ENCODE assay signal across 9 mouse cellular contexts in genomic region chr17:30624132-30624531, GRCm38 (mm10). TPM values are rescaled to one million over a fixed set of nuclear protein-coding genes. Genes with fewer than 3 reads are reported as not detected.
DNase-seq lines count a peak whose midpoint lies in the region; ATAC-seq and TF ChIP-seq lines count a peak whose summit lies in the region.
"Not testable (repeated sequence)": the region's sequence is repeated elsewhere in the genome, so short reads cannot be mapped to it uniquely, and the experiment has no call there.
"Had no signal": no experiment of that assay in that cellular context is flagged by ENCODE, and none has a peak within 500 bp of the region (broad histone marks: within the 10 kb centered on the region; RNA-seq: fewer than 3 reads in every experiment).

TSS of gene Dnah8 (plus strand) at chr17:30624354.

- not testable (repeated sequence) for H3K27me3 ChIP-seq in E14TG2a.4 (ENCODE audit: insufficient read depth, low read length); heart, embryonic 15.5 days; intestine, postnatal 0 days (replicated peaks; ENCODE audit: control insufficient read depth, insufficient read depth, low read length); liver, embryonic 16.5 days (ENCODE audit: control insufficient read depth, insufficient read depth, low read depth, low read length); spleen, adult 2 months (ENCODE audit: control insufficient read depth, insufficient read depth, low read length)

- WGBS in heart, embryonic 15.5 days = no CpG with 5 or more reads among the region's 20 CpGs
- no CpG with 5 or more reads among the region's 20 CpGs for WGBS in intestine, postnatal 0 days
- no CpG with 5 or more reads among the region's 20 CpGs for WGBS in liver, embryonic 16.5 days (ENCODE audit: insufficient replicate concordance)
- WGBS in spleen, adult 2 months = no CpG with 5 or more reads among the region's 20 CpGs

- not testable (repeated sequence) for DNase-seq in spleen, adult 2 months (ENCODE audit: low read depth in 1 of 2, low spot score in 2 of 2); thymus, postnatal 0 days (ENCODE audit: low spot score)

- peak within 1 kb of the TSS; percentile 39 for H3K4me3 ChIP-seq in E14TG2a.4 (replicated peaks; ENCODE audit: low read length)
- H3K4me3 ChIP-seq in heart, embryonic 15.5 days; intestine, postnatal 0 days (ENCODE audit: low read depth, low read length); liver, embryonic 16.5 days (ENCODE audit: low read depth, low read length); spleen, adult 2 months (ENCODE audit: extremely low read depth, insufficient read depth, insufficient read length): not testable (repeated sequence)

- H3K36me3 ChIP-seq in E14TG2a.4 (ENCODE audit: insufficient read depth, low read length) = peaks cover 30% of the 10 kb centered on the region
- H3K36me3 ChIP-seq in heart, embryonic 15.5 days; intestine, postnatal 0 days (ENCODE audit: control insufficient read depth, insufficient read depth); liver, embryonic 16.5 days (ENCODE audit: control insufficient read depth, insufficient read depth); spleen, adult 2 months (ENCODE audit: control insufficient read depth, insufficient read depth, low read length): not testable (repeated sequence)

- TF ChIP-seq POLR2A in spleen, adult 2 months (IDR thresholded peaks at IDR 0.05; ENCODE audit: low read depth, low read length) = not testable (repeated sequence)

- not testable (repeated sequence) for H3K4me2 ChIP-seq in heart, embryonic 15.5 days; intestine, postnatal 0 days (replicated peaks; ENCODE audit: low read depth); liver, embryonic 16.5 days (ENCODE audit: low read depth, low read length)

- TF ChIP-seq CTCF in E14TG2a.4 (conservative IDR thresholded peaks at IDR 0.05; ENCODE audit: low read length); intestine, postnatal 0 days (IDR thresholded peaks at IDR 0.05; ENCODE audit: low read depth); spleen, adult 2 months (IDR thresholded peaks at IDR 0.05; ENCODE audit: extremely low read depth, insufficient read depth, insufficient read length, insufficient replicate concordance): not testable (repeated sequence)

- peaks cover 36% of the 10 kb centered on the region for H3K4me1 ChIP-seq in E14TG2a.4 (replicated peaks; ENCODE audit: low read depth, low read length)
- not testable (repeated sequence) for H3K4me1 ChIP-seq in heart, embryonic 15.5 days (replicated peaks); intestine, postnatal 0 days (replicated peaks; ENCODE audit: control insufficient read depth, insufficient read depth, low read length); liver, embryonic 16.5 days (ENCODE audit: control insufficient read depth, low read depth, low read length); spleen, adult 2 months (ENCODE audit: control insufficient read depth, insufficient read depth, insufficient read length)

- H3K27ac ChIP-seq in heart, embryonic 15.5 days; intestine, postnatal 0 days (ENCODE audit: low read depth, low read length); liver, embryonic 16.5 days (ENCODE audit: low read length); spleen, adult 2 months (ENCODE audit: insufficient read depth, low read length): not testable (repeated sequence)

- peak; percentile 73 for ATAC-seq in activated CD4-positive, CD25-positive, alpha-beta regulatory T cell, adult 4 months
- 0 out of 2 replicates have a peak, but pooled peaks have one; percentile 27 for ATAC-seq in heart, embryonic 15.5 days (replicated peaks; ENCODE audit: insufficient number of reproducible peaks, insufficient read depth, low FRiP score, low read depth)
- ATAC-seq in intestine, postnatal 0 days = peak; percentile 38; the same call in 1 of the 2 replicates
- peak; percentile 32; the same call in 1 of the 2 replicates for ATAC-seq in liver, embryonic 16.5 days (ENCODE audit: low read depth)
- peak; percentile 85 for ATAC-seq in megakaryocyte progenitor cell, adult 5-6 weeks (replicated peaks; ENCODE audit: poor library complexity)

- H3K9ac ChIP-seq in heart, embryonic 15.5 days; intestine, postnatal 0 days (ENCODE audit: low read depth, low read length); liver, embryonic 16.5 days (ENCODE audit: low read depth, low read length): not testable (repeated sequence)

- peaks cover 15% of the 10 kb centered on the region for H3K9me3 ChIP-seq in E14TG2a.4 (ENCODE audit: low read length)
- H3K9me3 ChIP-seq in heart, embryonic 15.5 days (replicated peaks); intestine, postnatal 0 days (ENCODE audit: control insufficient read depth); liver, embryonic 16.5 days (replicated peaks; ENCODE audit: control insufficient read depth, low read length): not testable (repeated sequence)

RNA-seq across cellular contexts. Expression of gene Dnah8, which starts in this region (rescaled TPM):
- 10 to 100 TPM; 15.6 to 23.1 TPM for polyA plus RNA-seq in activated CD4-positive, CD25-positive, alpha-beta regulatory T cell, adult 4 months (2017; shearing (Covaris generic))
- polyA plus RNA-seq in heart, embryonic 15.5 days (2015; fragmentation: Nextera tagmentation; extraction: Ambion mirVana) = 1.3 and 1.8 TPM in 2 replicates
- polyA plus RNA-seq in intestine, postnatal 0 days (2015; fragmentation: Nextera tagmentation; extraction: Ambion mirVana) = 0.35 and 0.72 TPM in 2 replicates
- polyA plus RNA-seq in liver, embryonic 16.5 days (2015; fragmentation: Nextera tagmentation; extraction: Ambion mirVana) = 0.89 and 0.99 TPM in 2 replicates
- total RNA-seq in megakaryocyte progenitor cell, adult 5-6 weeks (2015) = 25.8 and 27.1 TPM in 2 replicates
- 19.6 and 34.1 TPM in 2 replicates for total RNA-seq in megakaryocyte progenitor cell, adult 5-6 weeks (2017)
- polyA plus RNA-seq in spleen, adult 2 months (2012; rRNA removed) = 10.2 and 10.3 TPM in 2 replicates
- polyA plus RNA-seq in thymus, postnatal 0 days (2015; fragmentation: Nextera tagmentation; extraction: Ambion mirVana) = 12.6 and 14.8 TPM in 2 replicates
- polyA plus RNA-seq: Patski had no signal

Comparison
In these comparisons a context has a peak if more than half of its experiments do, and no peak if none do; other contexts are left out.
1. Peak in ATAC-seq in intestine, postnatal 0 days; RNA of the gene not detected or under 1 TPM.
2. Peak in ATAC-seq in liver, embryonic 16.5 days; RNA of the gene not detected or under 1 TPM.
3. ATAC-seq: peak in every context shown above with its lines; median percentile 85 in megakaryocyte progenitor cell, adult 5-6 weeks; 73 in activated CD4-positive, CD25-positive, alpha-beta regulatory T cell, adult 4 months; 38 in intestine, postnatal 0 days; 32 in liver, embryonic 16.5 days; 27 in heart, embryonic 15.5 days.